Mouse (Mus musculus) embryonic facial prominence, embryonic 14.5 days (tissue): ENCODE results near the gene Usp19. TPM values are rescaled to one million over a fixed set of nuclear protein-coding genes. Genes with fewer than 3 reads are reported as not detected.

Experiments used
- ATAC-seq: fragments of 200-750 bp; cut with Nextera tagmentation; 2 replicates; pipeline ENCODE4 v1.8.0; 2017; ENCODE audit warnings: low read depth, moderate number of reproducible peaks, moderate TSS enrichment
- DNase-seq: peaks from one replicate; pipeline ENCODE4 v3.0.0-alpha.2; 2015; ENCODE audit warnings: low spot score
- H3K27ac ChIP-seq: fragments of 300-500 bp; sonication (generic); replicated peaks from 2 replicates; pipeline ENCODE4 v1.5.1; 2014; ENCODE audit warnings: low read depth, mild to moderate bottlenecking, low read length, moderate library complexity
- H3K27me3 ChIP-seq: fragments of 300-500 bp; sonication (generic); replicated peaks from 2 replicates; pipeline ENCODE4 v1.6.1; 2014; ENCODE audit warnings: low read length; ENCODE audit not compliant: control insufficient read depth, insufficient read depth
- H3K36me3 ChIP-seq: fragments of 300-500 bp; sonication (generic); 2 replicates; pipeline ENCODE4 v1.6.1; 2014; ENCODE audit warnings: low read length, mixed read lengths; ENCODE audit not compliant: control insufficient read depth, insufficient read depth
- H3K4me1 ChIP-seq: fragments of 300-500 bp; sonication (generic); 2 replicates; pipeline ENCODE4 v1.6.1; 2014; ENCODE audit warnings: antibody characterized with exemption, low read length; ENCODE audit not compliant: control insufficient read depth, insufficient read depth
- H3K4me2 ChIP-seq: fragments of 300-500 bp; sonication (generic); 2 replicates; pipeline ENCODE4 v1.6.1; 2014; ENCODE audit warnings: low read depth, mild to moderate bottlenecking, low read length, moderate library complexity, mixed read lengths
- H3K4me3 ChIP-seq: fragments of 300-500 bp; sonication (generic); 2 replicates; pipeline ENCODE4 v1.5.1; 2014; ENCODE audit warnings: low read depth, mild to moderate bottlenecking, low read length
- H3K9ac ChIP-seq: fragments of 300-500 bp; sonication (generic); 2 replicates; pipeline ENCODE4 v1.6.1; 2014; ENCODE audit warnings: low read depth, mild to moderate bottlenecking, low read length, moderate library complexity, mixed read lengths
- H3K9me3 ChIP-seq: fragments of 300-500 bp; sonication (generic); 2 replicates; pipeline ENCODE4 v1.6.1; 2016; ENCODE audit warnings: low read length; ENCODE audit not compliant: control insufficient read depth
- WGBS: fragments of 180-500 bp; shearing (Covaris S2); extraction: QIAGEN DNeasy Blood & Tissue Kit; methylation state at CpG from one replicate; pipeline ENCODE4 v1.1.7; 2014; 5-methylcytosine and 5-hydroxymethylcytosine counted together
- polyA plus RNA-seq: library from polyadenylated mRNA; unstranded; fragments of >200 nt; fragmentation: Nextera tagmentation; extraction: Ambion mirVana; gene quantifications from 2 replicates; pipeline ENCODE4 v1.2.1, GENCODE M21; 2014

Usp19 gene
- polyA plus RNA-seq, 1 experiment from 2014 or later, result 57.8 TPM

DNA sequence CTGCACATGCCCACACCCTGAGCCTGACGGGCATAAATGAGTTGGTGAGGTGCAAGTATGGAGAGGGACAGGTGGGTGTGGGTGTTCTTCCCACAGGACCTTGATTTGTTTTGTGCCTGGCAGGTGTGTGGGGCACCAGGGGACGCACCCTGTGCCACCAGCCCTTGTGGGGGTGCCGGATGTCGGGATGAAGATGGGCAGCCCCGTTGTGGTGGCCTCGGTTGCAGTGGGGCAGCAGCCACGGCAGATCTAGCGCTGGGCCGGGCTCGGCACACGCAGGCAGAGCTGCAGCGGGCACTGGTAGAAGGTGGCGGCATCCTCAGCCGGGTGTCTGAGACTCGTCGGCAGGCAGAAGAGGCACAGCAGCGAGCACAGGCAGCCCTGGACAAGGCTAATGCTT lies 2.0 kb upstream of the Usp19 start:
- Histone ChIP-seq H3K4me1 (peaks cover 9% of the 10 kb centered on the region), H3K4me2 (no peak overlapping the region), H3K27me3 (no peaks in the 10 kb centered on the region), H3K9me3 (no peaks in the 10 kb centered on the region), H3K9ac (no peak overlapping the region), H3K36me3 (peaks cover 77% of the 10 kb centered on the region), H3K4me3 (no peak overlapping the region), H3K27ac (no peak overlapping the region)
- WGBS, result 94% methylated on average over 15 of the region's 17 CpGs
- ATAC-seq (no peak), DNase-seq (no peak)

- 96% methylated on average over 19 of the region's 20 CpGs for WGBS
- Histone ChIP-seq H3K4me2 (no peak overlapping the region), H3K36me3 (peaks cover 77% of the 10 kb centered on the region), H3K27me3 (no peaks in the 10 kb centered on the region), H3K9ac (no peak overlapping the region), H3K4me1 (peaks cover 9% of the 10 kb centered on the region), H3K9me3 (no peaks in the 10 kb centered on the region), H3K27ac (no peak overlapping the region; the same call in 1 of the 2 replicates), H3K4me3 (no peak overlapping the region)
- no peak for ATAC-seq
- no peak for DNase-seq
Observed at GRCm38 (mm10) chr9:108489215-108489614, 1.2 kb upstream of the Usp19 start.

DNA sequence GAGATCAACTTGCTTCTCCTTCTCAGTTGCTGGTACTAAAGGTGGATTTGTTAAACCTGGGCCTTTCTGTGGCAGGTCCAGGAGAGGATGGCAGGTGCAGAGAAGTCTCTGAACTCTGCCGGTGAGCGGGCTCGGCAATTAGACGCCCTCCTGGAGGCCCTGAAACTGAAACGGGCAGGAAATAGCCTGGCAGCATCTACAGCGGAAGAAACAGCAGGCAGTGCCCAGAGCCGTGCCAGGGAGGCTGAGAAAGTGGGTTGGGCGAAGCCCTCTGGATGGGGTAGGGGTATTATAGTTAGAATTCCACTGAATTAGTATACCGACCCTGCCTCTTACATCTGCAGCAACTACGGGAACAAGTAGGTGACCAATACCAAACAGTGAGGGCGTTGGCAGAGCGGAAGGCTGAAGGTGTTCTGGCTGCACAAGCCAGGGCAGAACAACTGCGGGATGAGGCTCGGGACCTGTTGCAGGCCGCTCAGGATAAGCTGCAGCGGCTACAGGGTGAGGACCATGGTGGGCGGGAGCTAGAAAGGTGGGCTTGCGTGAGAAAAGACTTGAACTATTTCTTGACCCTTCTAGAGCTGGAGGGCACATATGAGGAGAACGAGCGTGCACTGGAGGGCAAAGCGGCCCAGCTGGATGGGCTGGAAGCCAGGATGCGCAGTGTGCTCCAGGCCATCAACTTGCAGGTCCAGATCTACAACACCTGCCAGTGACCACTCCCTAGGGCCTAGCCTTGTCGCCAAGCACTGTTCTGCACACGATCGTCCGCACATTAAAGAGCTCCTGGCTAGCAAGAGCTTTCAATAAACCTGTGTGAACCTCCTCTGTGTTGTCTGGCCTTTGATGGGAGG lies 472 bp upstream of the Usp19 start:
- Histone ChIP-seq H3K9me3 (no peaks in the 10 kb centered on the region), H3K4me3 (peak overlapping the region; percentile 79), H3K4me2 (peak overlapping the region; percentile 88), H3K27ac (peak overlapping the region; percentile 97), H3K9ac (peak overlapping the region; percentile 96), H3K27me3 (no peaks in the 10 kb centered on the region), H3K4me1 (peaks cover 9% of the 10 kb centered on the region), H3K36me3 (peaks cover 77% of the 10 kb centered on the region)
- no peak for DNase-seq
- ATAC-seq, result no peak; the same call in 1 of the 2 replicates
- 66% methylated on average over 26 of the region's 26 CpGs for WGBS

GRCm38 (mm10) chr9:108491286-108491580 lies 831 bp downstream of the Usp19 start:
- H3K4me3 ChIP-seq, result peak overlapping the region; percentile 79
- 8% methylated on average over 12 of the region's 12 CpGs for WGBS
- peaks cover 77% of the 10 kb centered on the region for H3K36me3 ChIP-seq
- H3K27me3 ChIP-seq, result no peaks in the 10 kb centered on the region
- H3K27ac ChIP-seq, result peak overlapping the region; percentile 97
- peak overlapping the region; percentile 96 for H3K9ac ChIP-seq
- H3K4me1 ChIP-seq, result peaks cover 9% of the 10 kb centered on the region
- DNase-seq, result no peak
- ATAC-seq, result no peak
- H3K4me2 ChIP-seq, result peak overlapping the region; percentile 88
- H3K9me3 ChIP-seq, result no peaks in the 10 kb centered on the region

DNA sequence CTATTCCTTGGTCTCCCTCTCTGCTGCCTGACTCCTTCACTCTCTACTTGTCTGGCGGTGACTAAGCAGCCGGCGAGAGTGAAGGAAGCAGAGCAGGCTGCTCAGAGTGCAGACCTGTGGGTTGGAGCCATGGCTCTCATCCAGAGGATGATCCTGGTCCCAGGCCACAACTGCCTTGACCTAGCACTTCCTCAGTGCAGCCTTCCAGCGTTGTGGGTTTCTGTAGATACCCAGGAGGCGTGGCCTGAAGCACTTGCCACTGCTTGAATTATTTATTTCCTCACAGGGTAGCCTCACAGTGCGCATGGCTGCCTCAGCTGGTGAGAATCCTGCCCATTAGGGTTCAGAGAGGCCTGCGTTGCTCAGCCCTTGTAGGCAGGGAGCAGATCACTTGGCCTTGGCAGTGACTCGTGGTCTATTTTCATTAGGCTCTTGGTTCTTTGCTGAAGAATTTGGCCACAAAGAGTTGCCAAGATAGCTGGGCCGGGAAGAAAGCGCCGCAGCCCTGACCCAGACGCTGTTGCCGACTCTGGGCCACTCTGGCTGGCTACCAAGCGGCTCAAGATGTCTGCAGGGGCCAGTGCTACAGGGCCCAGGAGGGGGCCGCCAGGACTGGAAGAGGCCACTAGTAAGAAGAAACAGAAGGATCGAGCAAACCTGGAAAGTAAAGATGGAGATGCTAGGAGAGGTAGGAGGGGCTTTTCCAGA lies 1.8 kb downstream of the Usp19 start:
- WGBS, result 87% methylated on average over 16 of the region's 16 CpGs
- H3K4me3 ChIP-seq, result peak overlapping the region; percentile 79
- no peak overlapping the region for H3K27ac ChIP-seq
- H3K9ac ChIP-seq, result peak overlapping the region; percentile 96
- peak overlapping the region; percentile 88 for H3K4me2 ChIP-seq
- H3K27me3 ChIP-seq, result no peaks in the 10 kb centered on the region
- H3K9me3 ChIP-seq, result no peaks in the 10 kb centered on the region
- no peak for ATAC-seq
- peaks cover 77% of the 10 kb centered on the region for H3K36me3 ChIP-seq
- H3K4me1 ChIP-seq, result peaks cover 9% of the 10 kb centered on the region
- DNase-seq, result peak; percentile 9

DNA sequence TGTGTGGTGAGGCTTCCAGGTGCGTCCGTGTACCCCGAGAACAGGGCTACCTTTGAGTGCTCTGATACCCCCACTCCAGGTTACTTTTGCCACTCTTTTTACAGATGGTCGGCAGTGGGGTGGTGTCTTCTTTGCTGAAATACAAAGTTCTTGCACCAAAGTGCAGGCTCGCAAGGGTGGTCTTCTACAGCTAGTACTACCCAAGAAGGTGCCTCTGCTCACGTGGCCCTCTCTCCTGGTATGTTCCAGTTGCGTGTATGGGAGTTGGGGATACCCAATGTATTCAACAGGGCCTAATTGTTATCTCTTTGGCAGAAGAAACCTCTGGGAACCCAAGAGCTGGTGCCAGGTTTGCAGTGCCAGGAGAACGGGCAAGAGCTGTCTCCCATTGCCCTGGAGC lies 2.8 kb downstream of the Usp19 start:
- WGBS, result 94% methylated on average over 8 of the region's 8 CpGs

DNA sequence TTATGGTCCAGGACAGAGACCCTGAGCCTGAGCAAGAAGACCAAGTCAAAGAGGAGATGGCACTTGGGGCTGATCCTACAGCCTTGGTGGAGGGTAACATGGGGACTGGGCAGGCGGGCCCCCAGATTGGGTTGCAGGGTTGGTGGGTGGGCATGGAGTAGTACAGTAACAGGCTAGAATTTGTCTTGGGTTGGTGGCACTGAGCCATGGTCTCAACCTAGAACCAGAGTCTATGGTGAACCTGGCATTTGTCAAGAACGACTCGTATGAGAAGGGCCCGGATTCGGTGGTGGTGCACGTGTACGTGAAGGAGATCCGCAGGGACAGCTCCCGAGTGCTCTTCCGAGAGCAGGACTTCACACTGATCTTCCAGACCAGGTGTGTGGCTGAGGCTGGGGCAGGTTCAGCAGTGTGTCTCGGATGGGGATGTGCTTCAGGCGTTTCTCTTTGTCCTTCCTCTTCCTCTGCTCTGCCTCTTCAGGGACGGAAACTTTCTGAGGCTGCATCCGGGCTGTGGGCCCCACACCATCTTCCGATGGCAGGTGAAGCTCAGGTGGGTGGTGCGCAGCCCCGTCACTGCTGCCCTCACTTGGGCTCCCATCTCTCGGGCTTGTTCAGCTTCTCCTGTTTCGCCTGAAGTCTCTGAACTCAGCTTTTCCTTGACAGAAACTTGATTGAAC lies 3.9 kb downstream of the Usp19 start:
- Histone ChIP-seq H3K27ac (no peak overlapping the region), H3K4me2 (no peak overlapping the region), H3K9ac (no peak overlapping the region), H3K4me1 (peaks cover 9% of the 10 kb centered on the region), H3K4me3 (no peak overlapping the region), H3K9me3 (no peaks in the 10 kb centered on the region), H3K36me3 (peaks cover 77% of the 10 kb centered on the region), H3K27me3 (no peaks in the 10 kb centered on the region)
- no peak for DNase-seq
- WGBS, result 94% methylated on average over 18 of the region's 19 CpGs
- no peak for ATAC-seq

More for the DNA sequence above, 2.8 kb downstream of the Usp19 start:
- H3K36me3 ChIP-seq, result peaks cover 77% of the 10 kb centered on the region
- H3K27ac ChIP-seq, result no peak overlapping the region
- no peak overlapping the region for H3K9ac ChIP-seq
- H3K4me1 ChIP-seq, result peaks cover 9% of the 10 kb centered on the region
- no peaks in the 10 kb centered on the region for H3K27me3 ChIP-seq
- H3K4me2 ChIP-seq, result no peak overlapping the region
- no peak for DNase-seq
- H3K9me3 ChIP-seq, result no peaks in the 10 kb centered on the region
- no peak for ATAC-seq
- H3K4me3 ChIP-seq, result no peak overlapping the region

DNA sequence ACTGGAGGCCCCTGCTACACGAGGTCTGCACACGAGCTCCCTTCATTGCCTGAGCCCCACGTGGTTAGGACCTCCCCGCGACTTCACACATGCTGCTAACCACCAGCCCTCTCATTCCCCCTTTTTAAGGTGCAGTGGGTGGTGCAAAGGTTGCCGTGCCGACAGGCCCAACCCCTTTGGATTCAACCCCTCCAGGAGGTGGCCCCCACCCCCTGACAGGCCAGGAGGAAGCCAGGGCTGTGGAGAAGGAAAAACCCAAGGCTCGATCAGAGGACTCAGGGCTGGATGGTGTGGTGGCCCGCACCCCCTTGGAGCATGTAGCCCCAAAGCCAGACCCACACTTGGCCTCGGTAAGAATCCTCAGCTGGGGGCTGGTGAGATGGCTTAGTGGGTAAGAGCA lies 4.5 kb downstream of the Usp19 start:
- Histone ChIP-seq H3K4me2 (no peak overlapping the region), H3K4me1 (peaks cover 9% of the 10 kb centered on the region), H3K36me3 (peaks cover 80% of the 10 kb centered on the region), H3K27ac (no peak overlapping the region), H3K4me3 (no peak overlapping the region), H3K27me3 (no peaks in the 10 kb centered on the region), H3K9ac (no peak overlapping the region), H3K9me3 (no peaks in the 10 kb centered on the region)
- 86% methylated on average over 10 of the region's 10 CpGs for WGBS
- ATAC-seq, result no peak
- DNase-seq, result no peak
